Mouse (Mus musculus) kidney, postnatal 25 days (tissue): Measurements from ENCODE around the gene Bad.

Source experiments
- DNase-seq, 2 experiments: peaks; one replicate each; pipeline ENCODE4 v3.0.0; 2021; ENCODE audit warnings: mixed read lengths in 2 of 2

Bad gene

GRCm38 (mm10) chr19:6936299-6936698 lies 5.4 kb upstream of the Bad start:
- peak; percentile 40 to 57 for DNase-seq

- peak in 1 of 2 experiments; percentile 46 for DNase-seq
Observed at GRCm38 (mm10) chr19:6937541-6938465, 3.9 kb upstream of the Bad start.

GRCm38 (mm10) chr19:6939106-6940002 lies 2.3 kb upstream of the Bad start:
- no peak for DNase-seq

GRCm38 (mm10) chr19:6940396-6941351 lies 987 bp upstream of the Bad start:
- DNase-seq, result peak in 1 of 2 experiments; percentile 60

- DNase-seq, result peak; percentile 97 to 99
Observed at GRCm38 (mm10) chr19:6942249-6942691, 609 bp downstream of the Bad start, which contains the start of gene Gpr137. TSS of gene Gpr137 (minus strand) at chr19:6942480.

- DNase-seq, result peak in 1 of 2 experiments; percentile 48
Observed at GRCm38 (mm10) chr19:6942764-6943163, 1.1 kb downstream of the Bad start.

- DNase-seq, result peak in 1 of 2 experiments; percentile 44
Observed at GRCm38 (mm10) chr19:6943709-6944108, 2.0 kb downstream of the Bad start.

- no peak for DNase-seq
Observed at GRCm38 (mm10) chr19:6947742-6948141, 6.1 kb downstream of the Bad start.

GRCm38 (mm10) chr19:6948186-6948585 lies 6.5 kb downstream of the Bad start:
- peak in 1 of 2 experiments; percentile 41 for DNase-seq

- DNase-seq, result peak in 1 of 2 experiments; percentile 38
Observed at GRCm38 (mm10) chr19:6949532-6949931, 7.9 kb downstream of the Bad start.

GRCm38 (mm10) chr19:6949951-6950350 lies 8.3 kb downstream of the Bad start:
- DNase-seq, result no peak

GRCm38 (mm10) chr19:6950613-6951153 lies 9.0 kb downstream of the Bad start:
- peak; percentile 49 to 68 for DNase-seq

GRCm38 (mm10) chr19:6951381-6951968 lies 9.8 kb downstream of the Bad start:
- peak; percentile 95 to 98 for DNase-seq

- DNase-seq, result peak; percentile 87 to 95
Observed at GRCm38 (mm10) chr19:6951994-6952711, 10.5 kb downstream of the Bad start.

GRCm38 (mm10) chr19:6952712-6953037 lies 11.0 kb downstream of the Bad start:
- peak; percentile 62 to 86 for DNase-seq

GRCm38 (mm10) chr19:6954046-6954445 lies 12.4 kb downstream of the Bad start:
- peak; percentile 76 to 84 for DNase-seq

GRCm38 (mm10) chr19:6955424-6955823 lies 13.8 kb downstream of the Bad start:
- DNase-seq, result no peak

- DNase-seq, result peak in 1 of 2 experiments; percentile 34
Observed at GRCm38 (mm10) chr19:6956461-6956860, 14.8 kb downstream of the Bad start.

- peak; percentile 68 to 77 for DNase-seq
Observed at GRCm38 (mm10) chr19:6968491-6969271, 27.0 kb downstream of the Bad start.

GRCm38 (mm10) chr19:6969291-6969664 lies 27.6 kb downstream of the Bad start:
- DNase-seq, result no peak
